Mouse (Mus musculus) spleen, adult 12 weeks (tissue): ENCODE measurements around the gene Ifitm2.

ENCODE experiments used
- DNase-seq: peaks from one replicate; pipeline ENCODE4 v3.0.0; 2022; ENCODE audit warnings: low spot score

The Ifitm2 gene

GRCm38 (mm10) chr7:140967862-140968591 lies 12.2 kb upstream of the Ifitm2 start:
- no peak for DNase-seq

- DNase-seq: no peak
Observed at GRCm38 (mm10) chr7:140966921-140967320, 11.1 kb upstream of the Ifitm2 start, which contains the start of gene Ifitm1. Ifitm1 (plus strand) TSS chr7:140967221.

- no peak for DNase-seq
Observed at GRCm38 (mm10) chr7:140962733-140963132, 6.9 kb upstream of the Ifitm2 start.

GRCm38 (mm10) chr7:140961416-140961815 lies 5.6 kb upstream of the Ifitm2 start:
- DNase-seq: no peak

- no peak for DNase-seq
Observed at GRCm38 (mm10) chr7:140960026-140960425, 4.2 kb upstream of the Ifitm2 start.

- DNase-seq: no peak
Observed at GRCm38 (mm10) chr7:140959181-140959901, 3.6 kb upstream of the Ifitm2 start.

GRCm38 (mm10) chr7:140956556-140956869 lies 726 bp upstream of the Ifitm2 start:
- DNase-seq: no peak

- DNase-seq: no peak
Observed at GRCm38 (mm10) chr7:140955342-140955741, 445 bp downstream of the Ifitm2 start.

GRCm38 (mm10) chr7:140954733-140955071 lies 1.1 kb downstream of the Ifitm2 start:
- no peak for DNase-seq

- DNase-seq: no peak
Observed at GRCm38 (mm10) chr7:140953800-140954732, 1.7 kb downstream of the Ifitm2 start.

- no peak for DNase-seq
Observed at GRCm38 (mm10) chr7:140953133-140953532, 2.7 kb downstream of the Ifitm2 start.

GRCm38 (mm10) chr7:140952441-140952840 lies 3.3 kb downstream of the Ifitm2 start:
- DNase-seq: no peak

- DNase-seq: no peak
Observed at GRCm38 (mm10) chr7:140951765-140952164, 4.0 kb downstream of the Ifitm2 start.

GRCm38 (mm10) chr7:140951051-140951450 lies 4.7 kb downstream of the Ifitm2 start:
- DNase-seq: no peak

- no peak for DNase-seq
Observed at GRCm38 (mm10) chr7:140949824-140950530, 5.8 kb downstream of the Ifitm2 start, which contains the start of gene Ifitm5. Ifitm5 (minus strand) TSS chr7:140950291.

- no peak for DNase-seq
Observed at GRCm38 (mm10) chr7:140949255-140949654, 6.5 kb downstream of the Ifitm2 start.

- DNase-seq: no peak
Observed at GRCm38 (mm10) chr7:140948161-140948560, 7.6 kb downstream of the Ifitm2 start.

- DNase-seq: no peak
Observed at GRCm38 (mm10) chr7:140946980-140947379, 8.8 kb downstream of the Ifitm2 start.

- no peak for DNase-seq
Observed at GRCm38 (mm10) chr7:140946311-140946710, 9.5 kb downstream of the Ifitm2 start.

- no peak for DNase-seq
Observed at GRCm38 (mm10) chr7:140945247-140945646, 10.5 kb downstream of the Ifitm2 start.

GRCm38 (mm10) chr7:140944236-140944635 lies 11.6 kb downstream of the Ifitm2 start:
- no peak for DNase-seq

GRCm38 (mm10) chr7:140943356-140943755 lies 12.4 kb downstream of the Ifitm2 start:
- no peak for DNase-seq
